Mouse (Mus musculus) frontal cortex, adult 2 months (tissue): ENCODE measurements around the gene H2-M10.6. TPM values are rescaled to one million over a fixed set of nuclear protein-coding genes. Genes with fewer than 3 reads are reported as not detected.
"Not testable (repeated sequence)": the region's sequence is repeated elsewhere in the genome, so short reads cannot be mapped to it uniquely, and the experiment has no call there.

ENCODE experiments used
- DNase-seq, 2 experiments: peaks; one replicate each; pipeline ENCODE4 v3.0.0; 2022; ENCODE audit warnings: low spot score in 1 of 2; ENCODE audit errors: extremely low spot score in 1 of 2
- polyA plus RNA-seq: library from polyadenylated mRNA; depleted of rRNA; stranded (reverse); fragments of >200 nt; gene quantifications from 2 replicates; pipeline ENCODE4 v1.2.3, GENCODE M21; 2012; rRNA removed

H2-M10.6 gene
- not detected in 2 replicates for polyA plus RNA-seq

GRCm38 (mm10) chr17:36811871-36812270 lies at the start of gene H2-M10.6:
Gene H2-M10.6 (plus strand): TSS chr17:36812171.
- DNase-seq, result no peak

- no peak for DNase-seq
Observed at GRCm38 (mm10) chr17:36763816-36764215, 48.2 kb upstream of the H2-M10.6 start.

GRCm38 (mm10) chr17:36764244-36764643 lies 47.7 kb upstream of the H2-M10.6 start:
- DNase-seq, result peak; percentile 18 to 69

GRCm38 (mm10) chr17:36765403-36765802 lies 46.6 kb upstream of the H2-M10.6 start:
- not testable (repeated sequence) for DNase-seq

GRCm38 (mm10) chr17:36772610-36773009 lies 39.4 kb upstream of the H2-M10.6 start, which contains the start of gene H2-M10.5:
Gene H2-M10.5 (plus strand): TSS chr17:36772910.
- DNase-seq, result not testable (repeated sequence)

DNA sequence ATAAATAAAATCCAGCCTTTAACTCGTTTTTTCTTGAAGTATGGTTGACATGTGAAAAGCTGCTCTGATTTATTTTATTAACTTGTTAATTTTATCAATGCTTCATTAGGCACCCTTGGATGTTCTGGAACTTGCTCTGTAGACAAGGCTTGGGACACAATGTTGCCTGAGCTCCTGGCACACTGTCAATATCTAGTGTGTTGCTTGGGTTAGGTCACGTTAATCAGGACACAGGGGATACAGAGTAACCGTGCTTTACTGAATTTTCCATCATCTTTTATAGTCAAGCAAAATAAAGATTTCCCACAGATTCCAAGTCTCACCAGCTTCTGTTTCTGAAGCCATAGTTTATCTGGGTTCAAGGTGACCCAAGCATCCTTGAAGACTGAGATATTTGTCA lies 30.4 kb upstream of the H2-M10.6 start:
- DNase-seq, result no peak

- DNase-seq, result peak; percentile 7 to 57
Observed at GRCm38 (mm10) chr17:36786483-36786886, 25.5 kb upstream of the H2-M10.6 start.

- no peak for DNase-seq
Observed at GRCm38 (mm10) chr17:36788351-36788750, 23.6 kb upstream of the H2-M10.6 start.

DNA sequence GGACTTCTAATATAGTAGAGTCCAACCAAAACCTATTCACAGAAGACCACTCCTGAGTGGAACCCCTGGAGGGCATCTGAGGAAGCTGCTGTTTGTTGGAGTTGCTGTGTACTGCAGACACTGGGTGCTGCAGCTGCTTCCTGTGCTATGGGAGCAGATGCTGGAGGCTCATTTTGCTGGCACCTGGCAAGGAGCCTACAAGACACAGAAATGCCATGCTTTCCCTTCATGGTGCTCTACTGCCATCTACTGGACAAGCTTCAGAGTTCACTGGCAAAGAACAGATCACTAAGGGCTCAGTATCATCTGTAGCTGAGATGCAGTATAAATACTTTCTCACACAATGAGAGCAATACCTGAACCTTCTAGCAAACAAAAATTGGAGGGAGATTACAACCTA lies 23.2 kb upstream of the H2-M10.6 start:
- peak; percentile 65 to 95 for DNase-seq

GRCm38 (mm10) chr17:36799493-36799892 lies 12.5 kb upstream of the H2-M10.6 start:
- DNase-seq, result no peak

DNA sequence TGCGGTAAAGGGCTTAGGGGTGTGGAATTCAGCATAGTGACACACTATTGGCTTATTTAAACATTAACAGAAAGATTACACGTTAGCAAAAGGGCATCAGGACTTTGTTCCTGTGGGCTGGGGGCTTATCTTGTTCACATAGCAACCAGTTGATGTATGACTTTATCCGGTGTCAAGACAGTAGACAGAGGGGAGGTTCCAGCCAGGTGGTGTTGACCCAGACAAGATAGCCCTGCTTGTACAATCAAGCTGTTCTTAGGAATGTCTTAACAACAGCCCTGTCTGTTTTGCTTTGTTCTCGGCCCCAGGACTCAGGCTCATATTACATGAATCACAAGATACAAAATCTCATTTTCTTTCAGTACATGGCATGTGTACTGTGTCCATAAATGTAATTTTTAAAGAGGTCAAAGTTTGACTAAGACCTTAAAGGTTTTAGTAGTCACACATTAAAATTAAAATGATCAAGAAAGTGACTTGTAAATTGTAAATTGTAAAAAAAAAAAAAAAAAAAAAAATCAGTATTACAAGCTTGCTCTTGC lies 12.0 kb upstream of the H2-M10.6 start:
- DNase-seq, result not testable (repeated sequence)

DNA sequence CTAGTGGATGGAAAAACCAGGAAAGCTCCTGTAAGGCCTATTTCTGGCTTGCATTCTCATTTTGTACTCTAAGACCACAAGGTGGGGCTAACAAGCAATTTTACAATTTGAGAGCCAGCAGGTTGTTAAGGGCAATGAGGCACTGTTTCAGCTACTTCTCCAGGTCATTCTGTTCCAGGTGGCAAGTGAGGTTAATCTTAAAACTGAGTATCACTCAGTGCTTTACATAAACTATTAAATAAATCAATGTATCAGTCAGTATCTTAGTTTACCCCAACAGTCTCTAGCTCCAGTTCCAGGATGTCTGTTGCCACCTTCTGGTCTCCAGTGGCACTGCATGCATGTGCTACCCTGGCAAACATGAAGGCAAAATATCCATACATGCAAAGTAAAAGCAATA lies 12.0 kb downstream of the H2-M10.6 start:
- DNase-seq, result peak in 1 of 2 experiments; percentile 63

DNA sequence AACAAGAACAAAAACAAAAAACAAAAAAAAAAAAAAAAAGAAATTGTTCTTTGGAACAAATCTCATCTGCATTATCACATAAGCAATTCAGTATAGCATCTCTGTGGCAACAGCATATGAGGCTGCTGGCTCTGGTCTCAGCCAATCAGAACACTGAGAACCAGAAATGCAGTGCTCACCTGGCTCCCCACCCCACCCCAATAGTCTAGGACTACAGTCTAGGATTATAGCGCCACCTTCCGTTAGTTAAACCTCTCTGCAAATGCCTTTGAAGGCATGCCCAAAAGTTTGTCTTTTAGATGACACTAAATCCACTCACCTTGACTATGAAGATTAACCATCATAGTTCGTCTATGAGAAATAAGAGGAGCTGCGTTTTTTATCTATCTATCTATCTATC lies 13.6 kb downstream of the H2-M10.6 start:
- peak in 1 of 2 experiments; percentile 36 for DNase-seq

DNA sequence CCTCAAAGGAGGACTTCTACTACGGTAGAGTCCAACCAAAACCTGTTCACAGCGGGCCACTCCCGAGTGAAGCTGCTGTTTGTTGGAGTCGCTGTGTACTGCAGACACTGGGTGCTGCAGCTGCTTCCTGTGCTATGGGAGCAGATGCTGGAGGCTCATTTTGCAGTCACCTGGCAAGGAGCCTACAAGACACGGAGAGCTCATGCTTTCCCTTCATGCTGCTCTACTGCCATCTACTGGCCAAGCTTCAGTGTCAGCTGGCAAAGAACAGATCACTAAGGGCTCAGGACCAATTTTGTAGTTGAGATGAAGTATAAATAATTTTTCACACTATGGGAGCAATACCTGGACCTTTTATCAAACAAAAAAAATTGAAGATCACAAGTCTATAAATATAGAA lies 14.0 kb downstream of the H2-M10.6 start:
- peak; percentile 87 to 96 for DNase-seq

GRCm38 (mm10) chr17:36828488-36828887 lies 16.5 kb downstream of the H2-M10.6 start:
- no peak for DNase-seq

DNA sequence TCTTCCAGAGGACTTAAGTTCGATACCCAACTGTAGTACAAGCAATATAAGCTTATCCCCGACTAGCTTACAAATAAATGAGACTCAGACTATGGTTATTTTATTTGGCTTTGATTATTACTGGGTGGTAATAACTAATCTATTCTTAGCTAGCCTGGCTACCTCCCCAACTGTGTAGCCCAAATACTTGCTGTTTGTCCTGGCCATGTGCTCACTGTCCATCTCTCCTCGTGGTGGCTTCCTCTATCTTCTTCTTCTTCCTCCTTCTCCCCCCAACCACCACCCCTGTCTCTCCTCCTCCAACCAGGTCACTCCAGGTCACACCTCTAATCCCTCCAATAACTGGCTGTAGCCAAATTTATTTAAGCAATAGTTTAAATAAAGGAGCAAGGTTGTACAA lies 18.5 kb downstream of the H2-M10.6 start:
- DNase-seq, result no peak

DNA sequence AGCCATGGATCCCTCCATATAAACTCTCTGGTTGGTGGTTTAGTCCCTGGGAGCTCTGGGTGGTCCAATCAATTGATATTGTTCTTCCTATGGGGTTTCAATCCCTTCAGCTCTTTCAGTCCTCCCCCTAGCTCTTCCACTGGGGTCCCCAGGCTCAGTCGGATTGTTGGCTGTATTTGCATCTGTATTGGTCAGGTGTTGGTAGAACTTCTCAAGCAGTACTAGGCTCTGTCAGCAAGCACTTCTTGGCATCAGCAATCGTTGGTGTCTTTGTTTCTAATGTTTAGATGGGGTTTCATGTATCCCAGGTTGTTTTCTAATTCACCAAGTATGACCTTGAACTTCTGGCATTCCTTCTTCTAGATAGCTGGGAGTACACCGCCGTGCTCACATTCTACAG lies 20.7 kb downstream of the H2-M10.6 start:
- DNase-seq, result no peak

- peak; percentile 22 to 68 for DNase-seq
Observed at GRCm38 (mm10) chr17:36835591-36836426, 23.8 kb downstream of the H2-M10.6 start.

DNA sequence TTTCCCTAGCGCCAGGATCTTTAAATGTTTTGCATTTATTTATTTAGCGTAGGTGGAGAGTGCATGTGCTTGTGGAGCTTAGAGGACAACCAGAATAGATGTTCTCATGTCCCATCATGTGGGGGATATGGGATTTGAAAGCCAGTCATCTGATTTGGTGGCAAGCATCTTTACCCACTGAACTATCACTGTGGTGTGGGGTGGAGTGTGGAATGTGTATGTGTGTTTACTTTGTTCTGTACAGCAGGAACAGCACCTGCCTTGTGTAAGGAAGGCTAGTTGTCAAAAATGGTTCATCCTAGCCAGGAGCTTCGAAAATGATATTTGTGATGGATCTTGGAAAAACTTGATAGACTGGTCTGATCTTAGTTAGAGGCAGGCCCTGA lies 24.4 kb downstream of the H2-M10.6 start:
- peak in 1 of 2 experiments; percentile 22 for DNase-seq

DNA sequence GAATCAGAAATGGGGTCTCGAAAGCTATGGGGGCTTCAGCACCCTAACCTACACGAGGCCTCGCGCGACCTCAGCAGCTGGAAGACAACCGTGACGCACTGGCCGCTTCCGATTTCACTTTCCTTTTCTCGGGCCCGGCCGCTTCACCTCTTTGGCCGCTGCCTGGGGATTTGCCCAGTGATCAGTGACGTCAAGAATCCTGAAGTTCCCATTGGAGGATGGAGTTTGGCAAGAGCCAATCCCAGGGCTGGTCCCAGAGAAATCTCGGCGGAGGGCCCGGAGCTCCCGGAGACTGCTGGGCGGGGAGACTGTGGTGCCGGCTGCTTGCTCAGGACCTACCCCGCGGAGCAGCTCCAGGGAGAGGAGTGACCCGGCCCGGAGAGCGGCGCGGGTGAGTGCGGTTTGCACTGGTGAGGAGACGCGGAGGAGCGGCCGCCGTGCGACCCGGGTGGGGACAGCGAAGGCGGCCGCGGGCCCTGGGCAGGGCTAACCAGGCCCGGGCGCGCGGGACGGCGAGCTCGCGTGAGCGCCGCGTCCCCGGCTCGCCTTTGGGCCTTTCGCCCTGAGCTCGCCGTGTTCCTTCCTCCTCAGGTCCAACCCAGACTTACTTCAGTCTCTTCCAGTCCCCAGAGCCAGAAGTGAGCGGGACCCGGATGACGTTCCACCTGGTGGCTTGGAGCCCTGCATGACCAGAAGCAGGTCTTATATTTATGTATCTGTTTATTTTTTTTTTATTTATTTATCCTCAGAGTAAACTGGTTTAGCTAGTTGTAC lies 25.1 kb downstream of the H2-M10.6 start, which contains the start of gene Trim26:
Trim26 (plus strand) TSS at position 261 of the 774 bp plus-strand sequence.
- peak; percentile 95 to 99 for DNase-seq

DNA sequence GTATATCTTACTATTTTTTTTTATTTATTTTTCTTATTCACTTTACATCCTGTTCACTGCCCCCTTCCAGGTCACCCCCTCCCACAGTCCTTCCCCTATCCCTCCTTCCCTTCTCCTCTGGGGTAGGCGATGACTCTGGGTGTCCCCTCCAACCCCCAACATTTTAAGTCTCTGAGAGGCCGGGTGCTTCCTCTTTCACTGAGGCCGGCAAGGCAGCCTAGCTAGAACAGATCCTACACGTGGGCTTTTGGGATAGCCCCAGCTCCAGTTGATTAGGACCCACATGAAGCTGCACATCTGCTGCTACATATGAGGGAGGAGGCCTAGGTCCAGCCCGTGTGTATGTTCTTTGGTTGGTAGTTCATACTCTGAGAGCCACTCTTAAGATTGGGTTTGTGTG lies 27.0 kb downstream of the H2-M10.6 start:
- DNase-seq, result no peak
